Mouse (Mus musculus): ENCODE measurements around the gene Sgip1.

Sgip1 gene

DNA sequence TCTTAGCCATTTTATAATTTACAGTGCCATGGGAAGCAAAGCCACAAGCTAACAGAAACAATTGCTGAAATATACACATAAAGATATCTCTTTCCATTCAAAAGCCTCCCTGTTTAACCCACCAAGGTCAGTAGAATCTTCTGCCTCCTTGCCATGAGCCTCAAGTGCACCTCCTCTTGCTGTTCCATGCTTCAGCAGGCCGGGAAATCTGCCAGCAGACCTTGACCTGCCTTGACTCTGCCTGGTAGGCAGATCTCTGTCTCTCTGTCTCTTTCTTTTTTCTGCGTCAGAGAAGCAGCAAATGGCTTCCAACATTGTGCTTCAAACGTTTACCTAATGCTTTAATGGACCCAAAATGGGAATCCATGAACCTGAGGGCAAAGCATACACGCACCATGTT, 157.9 kb downstream of the Sgip1 start:
- no peak for DNase-seq (ENCODE audit: low spot score)

DNA sequence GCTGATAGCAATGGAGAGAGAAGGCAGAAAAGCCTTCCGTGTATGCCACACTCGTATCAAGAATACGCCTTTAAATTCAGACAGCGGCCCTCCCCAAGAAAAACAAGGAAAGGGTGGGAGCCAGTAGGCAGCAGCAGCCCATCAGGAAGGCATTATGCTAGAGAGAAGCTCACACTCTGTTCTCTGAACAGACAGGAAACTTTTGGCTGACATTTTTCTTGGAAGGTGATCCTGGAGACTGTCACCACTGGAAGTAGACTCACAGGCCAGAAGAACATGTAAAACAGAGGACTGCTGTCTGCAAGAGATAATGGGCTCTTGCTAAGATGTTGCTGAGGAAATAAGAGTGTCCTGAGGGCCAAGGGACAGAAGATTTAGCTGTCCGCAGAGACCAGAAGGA, 158.6 kb downstream of the Sgip1 start:
- DNase-seq (ENCODE audit: low spot score): no peak

DNA sequence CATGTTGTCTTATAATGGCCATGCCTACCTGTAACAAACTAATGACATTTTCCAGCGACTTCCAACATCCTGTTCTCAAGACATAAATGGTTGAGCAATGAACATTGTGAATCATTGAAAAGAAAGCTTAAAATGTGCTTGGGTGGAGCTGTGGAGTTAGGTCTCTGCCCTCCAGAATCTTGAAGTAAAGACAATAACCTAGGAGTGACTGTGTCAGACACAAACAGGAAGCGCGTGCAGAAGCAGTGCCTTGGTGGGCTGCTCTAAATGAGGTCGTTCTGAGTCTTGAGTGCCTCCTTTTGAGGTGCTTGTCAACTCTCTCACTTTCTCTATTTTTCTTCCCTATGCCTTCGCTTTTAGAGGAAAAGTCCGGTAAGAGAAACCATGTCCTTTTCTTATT, 159.1 kb downstream of the Sgip1 start:
- no peak for DNase-seq (ENCODE audit: low spot score)

DNA sequence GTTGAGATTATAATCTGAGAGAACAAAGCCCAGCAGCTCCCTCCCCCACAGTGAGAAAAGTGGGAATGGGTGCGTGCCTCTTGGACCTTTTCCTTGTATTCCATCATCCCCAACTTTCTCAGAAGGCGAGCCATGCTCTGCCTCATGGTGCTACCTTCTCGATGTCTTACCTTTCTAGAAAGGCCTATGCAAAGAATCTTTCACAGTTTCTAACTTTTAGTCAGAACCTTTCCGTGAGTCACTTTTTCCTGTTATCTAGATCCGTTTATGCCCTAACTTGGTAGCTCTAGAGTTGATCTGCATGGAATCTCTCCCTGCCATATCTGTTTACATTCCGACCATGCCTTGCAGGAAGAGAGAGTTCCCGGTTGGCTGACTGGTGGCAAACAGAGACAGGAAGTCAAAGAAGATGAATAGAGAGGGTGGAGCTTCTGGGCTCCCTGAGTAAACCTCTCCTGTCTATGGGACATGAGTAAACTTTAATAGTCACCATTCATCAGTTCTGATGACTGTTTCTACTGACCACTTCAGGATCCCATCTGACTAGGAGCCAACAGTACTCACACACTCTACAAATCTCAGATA, 166.8 kb downstream of the Sgip1 start:
- DNase-seq (ENCODE audit: low spot score): no peak

DNA sequence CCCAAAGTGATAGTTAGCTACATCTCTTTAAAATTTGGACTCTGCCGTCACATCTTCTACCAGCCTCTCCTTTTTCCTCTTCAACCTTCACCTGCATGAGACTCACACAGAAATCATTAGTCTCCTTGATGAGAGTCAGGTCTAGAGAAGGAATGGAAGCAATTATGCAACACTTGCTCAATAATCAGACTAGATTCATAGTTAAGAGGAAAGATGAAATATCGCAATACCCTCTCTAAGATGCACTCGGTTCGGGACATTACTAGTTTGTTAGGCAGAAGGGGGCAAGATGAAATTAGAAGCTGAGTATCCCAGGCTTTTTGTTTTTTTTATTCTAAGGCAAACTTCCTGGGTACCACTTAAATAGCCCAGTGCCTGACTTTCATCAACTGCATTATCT, 169.1 kb downstream of the Sgip1 start:
- no peak for DNase-seq (ENCODE audit: low spot score)

DNA sequence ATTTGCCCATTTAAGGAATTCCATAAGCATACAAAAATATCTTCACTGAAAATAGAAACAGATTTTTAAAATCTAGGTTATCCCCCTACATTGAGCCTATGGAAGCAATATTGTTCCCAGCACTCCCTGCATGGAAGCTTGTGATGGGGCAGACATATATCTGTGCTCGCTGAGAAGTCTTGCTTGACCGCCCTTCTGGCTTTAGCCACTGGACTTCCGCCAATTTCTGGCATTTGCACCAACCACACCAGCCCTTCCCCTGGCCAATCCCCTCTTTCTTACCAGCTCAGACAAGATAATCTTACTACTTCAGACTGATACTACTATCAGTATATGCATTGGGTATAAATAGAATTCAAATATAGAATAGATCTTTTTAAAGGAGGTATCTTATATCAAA, 172.1 kb downstream of the Sgip1 start:
- DNase-seq (ENCODE audit: low spot score): no peak

DNA sequence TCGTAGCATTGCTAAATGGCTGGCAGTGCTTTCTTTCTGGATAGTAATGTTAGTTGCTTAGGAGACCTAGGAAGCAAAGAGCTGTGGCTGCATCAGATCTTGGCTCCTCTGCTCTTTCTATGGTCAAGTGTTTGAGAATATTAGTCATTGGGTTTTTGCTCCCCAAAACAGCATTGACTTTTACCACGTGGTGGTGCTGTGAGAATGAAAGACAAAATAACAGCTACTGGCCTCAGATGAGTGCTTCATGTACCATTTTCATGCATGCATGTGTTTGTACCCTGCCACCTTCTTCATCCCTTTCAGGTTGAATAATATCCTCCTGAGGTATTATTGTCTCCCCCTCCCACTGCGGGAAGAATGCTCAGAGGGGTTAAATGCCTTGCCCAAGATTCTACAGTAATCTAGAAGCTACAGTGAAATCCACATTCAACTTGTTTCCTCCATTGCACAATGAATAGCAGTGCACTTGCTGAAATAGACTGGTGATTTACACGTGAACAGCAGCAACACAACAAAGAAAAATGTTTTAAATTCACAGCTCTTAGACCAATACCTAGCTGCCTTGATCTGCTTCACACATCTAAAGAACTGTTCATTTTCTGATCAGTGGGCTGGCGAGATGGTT, 172.7 kb downstream of the Sgip1 start:
- DNase-seq (ENCODE audit: low spot score): no peak

DNA sequence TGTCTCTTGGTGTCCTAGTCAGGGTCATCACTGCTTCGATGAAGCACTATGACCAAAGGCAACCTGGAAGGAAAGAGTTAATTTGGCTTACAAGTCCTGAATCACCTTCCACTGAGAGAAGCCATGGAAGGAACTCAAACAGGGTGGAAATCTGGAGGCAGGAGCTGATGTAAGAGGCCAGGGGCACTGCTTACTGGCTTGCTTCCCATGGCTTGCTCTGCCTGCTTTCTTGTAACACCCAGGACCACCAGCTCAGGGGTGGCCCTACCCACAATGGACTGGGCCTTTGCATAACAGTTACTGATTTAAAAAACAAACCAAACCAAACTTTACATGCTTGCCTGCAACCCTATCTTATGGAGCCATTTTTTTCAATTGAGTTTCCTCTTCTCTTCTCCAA, 177.1 kb downstream of the Sgip1 start:
- no peak for DNase-seq (ENCODE audit: low spot score)

DNA sequence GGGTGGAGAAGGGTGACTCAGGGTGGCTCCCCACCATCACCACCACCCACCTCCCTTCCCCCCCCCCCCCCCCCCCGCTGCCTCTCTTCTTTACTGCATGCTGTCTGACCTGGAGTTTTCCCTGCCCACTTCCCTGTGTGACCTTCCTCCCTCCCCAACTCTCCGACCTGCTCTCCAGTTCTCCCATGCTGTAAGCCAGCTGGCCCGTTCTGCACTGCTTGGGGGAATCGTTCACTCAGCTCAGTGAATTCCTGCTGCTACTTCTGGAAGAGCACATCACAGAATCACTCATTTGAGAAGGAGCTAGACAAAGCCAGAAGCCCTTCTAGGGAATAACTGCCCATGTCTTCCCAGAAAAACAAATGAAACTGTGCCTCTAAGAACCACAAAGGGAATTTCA, 188.4 kb downstream of the Sgip1 start:
- DNase-seq (ENCODE audit: low spot score): no peak

DNA sequence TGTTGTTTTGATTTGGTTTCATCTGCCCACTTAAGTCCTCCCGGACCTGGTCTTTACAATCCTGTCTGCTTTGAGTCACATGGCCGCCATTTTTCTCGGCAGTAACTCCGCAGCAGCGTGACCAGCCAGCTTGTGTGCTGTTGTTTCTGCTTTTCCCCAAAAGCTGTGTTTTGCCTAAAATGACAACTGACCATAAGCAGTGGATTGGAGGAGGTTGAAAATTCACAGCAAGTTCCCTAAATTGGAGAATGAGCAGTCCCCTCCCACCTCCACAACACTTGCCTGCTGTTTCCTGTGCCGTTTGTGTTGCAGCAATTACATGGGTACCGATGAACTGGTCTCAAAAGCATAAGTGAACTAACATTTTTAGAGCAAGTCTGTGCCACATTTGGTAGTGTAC, 189.6 kb downstream of the Sgip1 start:
- no peak for DNase-seq (ENCODE audit: low spot score)

DNA sequence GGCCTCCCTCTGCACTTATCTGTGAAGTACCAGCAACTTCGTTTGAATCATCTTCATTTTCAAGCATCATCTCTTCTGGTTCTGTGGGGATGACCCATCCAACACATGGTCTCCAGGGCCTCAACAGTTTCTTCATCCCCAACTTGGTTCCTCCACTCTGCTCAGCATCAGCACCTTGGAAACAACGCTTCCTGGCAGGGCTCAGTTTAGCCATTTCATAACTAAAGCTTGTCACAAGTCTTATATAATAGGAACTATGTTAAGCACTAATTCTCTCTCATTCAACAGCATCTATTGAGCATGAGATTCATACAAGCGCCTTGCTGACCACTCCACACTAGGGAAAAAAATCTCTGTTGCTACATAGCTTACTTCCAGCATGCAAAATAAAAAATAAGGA, 199.2 kb downstream of the Sgip1 start:
- DNase-seq (ENCODE audit: low spot score): no peak

DNA sequence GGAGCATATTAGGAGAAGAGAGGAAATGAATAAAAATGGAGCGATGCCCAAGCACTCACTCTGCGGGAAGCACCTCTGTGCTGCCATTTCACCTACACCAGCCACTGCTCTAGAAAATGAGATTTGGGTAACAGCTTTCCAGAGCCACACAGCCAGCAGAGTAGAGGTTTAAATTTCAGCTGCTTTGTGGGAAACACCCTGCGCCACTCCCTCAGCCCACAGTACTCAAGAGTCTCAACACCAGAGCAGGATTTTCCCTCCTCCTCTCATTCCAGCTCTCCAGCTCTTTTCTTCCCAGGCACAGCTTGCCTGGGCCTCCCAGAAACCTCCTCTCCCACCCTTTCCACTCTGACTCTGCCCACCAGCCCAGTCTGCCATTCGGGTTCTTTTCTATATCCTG, 199.6 kb downstream of the Sgip1 start:
- DNase-seq (ENCODE audit: low spot score): no peak

DNA sequence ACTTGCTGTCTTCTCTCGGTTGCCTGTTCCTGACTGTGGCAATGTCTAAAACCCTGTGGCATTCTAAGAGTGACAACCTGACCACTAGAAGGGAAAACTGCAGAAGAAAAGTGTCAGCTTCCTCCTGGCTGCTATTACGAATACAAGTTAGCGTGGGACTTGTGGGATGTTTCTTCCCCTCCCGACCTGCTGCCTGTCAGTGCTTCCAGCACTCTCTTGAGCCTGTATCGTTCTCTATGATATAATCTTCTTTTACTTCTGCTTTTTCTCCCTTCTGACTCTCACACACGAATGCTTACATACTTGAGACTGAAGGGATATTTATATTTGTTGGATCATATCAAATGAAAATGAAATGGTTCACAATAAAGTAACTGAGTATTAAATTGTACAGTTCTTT, 203.2 kb downstream of the Sgip1 start:
- no peak for DNase-seq (ENCODE audit: low spot score)

DNA sequence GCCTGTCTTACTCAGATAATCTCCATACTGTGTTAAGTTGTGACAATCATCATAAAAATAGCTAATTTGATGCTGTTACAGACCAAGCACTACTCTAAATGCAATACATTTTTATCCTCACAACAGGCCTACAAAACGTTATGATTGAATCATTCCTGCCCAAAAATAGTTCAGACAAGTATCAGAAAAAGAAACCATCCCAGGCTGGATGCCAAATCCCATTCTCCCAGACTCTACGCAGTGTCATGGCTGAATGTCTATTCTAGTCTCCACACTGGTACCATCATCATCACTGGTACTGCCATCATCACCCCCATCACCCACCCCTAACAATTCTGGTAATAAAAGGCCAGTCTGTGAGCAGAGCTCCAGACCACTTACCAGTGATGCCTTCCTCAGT, 211.4 kb downstream of the Sgip1 start:
- no peak for DNase-seq (ENCODE audit: low spot score)

DNA sequence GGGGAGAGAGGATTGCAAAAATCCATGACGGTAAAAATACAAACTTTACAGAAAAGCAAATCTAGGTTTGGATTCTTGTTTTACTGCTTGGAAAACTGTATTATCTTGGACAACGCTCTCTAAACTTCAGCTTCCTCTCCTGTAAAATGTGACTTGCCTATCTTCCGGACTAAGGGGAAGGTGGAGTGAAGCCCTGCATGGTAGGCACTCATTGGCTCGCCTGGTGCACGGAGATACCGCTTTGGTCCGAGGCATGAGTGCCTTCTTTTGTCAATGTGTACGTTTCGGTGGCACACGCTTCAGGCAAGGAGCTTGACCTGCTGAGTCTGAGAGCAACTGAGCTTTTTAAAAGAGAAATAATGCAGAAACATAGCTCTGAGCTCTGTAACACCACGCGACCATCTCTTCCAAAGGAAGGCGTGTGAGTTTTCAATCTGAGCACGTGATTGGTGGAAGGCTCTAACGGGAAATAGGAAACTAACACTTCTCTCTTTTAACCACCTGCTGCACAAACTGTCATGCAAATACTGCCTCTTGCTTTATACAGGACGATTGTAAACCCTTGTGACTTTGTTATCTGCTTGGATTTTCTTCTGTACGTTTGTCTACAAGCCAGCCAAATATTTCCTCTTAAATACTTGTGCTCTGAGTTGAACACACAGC, 214.3 kb downstream of the Sgip1 start:
- DNase-seq (ENCODE audit: low spot score): no peak

DNA sequence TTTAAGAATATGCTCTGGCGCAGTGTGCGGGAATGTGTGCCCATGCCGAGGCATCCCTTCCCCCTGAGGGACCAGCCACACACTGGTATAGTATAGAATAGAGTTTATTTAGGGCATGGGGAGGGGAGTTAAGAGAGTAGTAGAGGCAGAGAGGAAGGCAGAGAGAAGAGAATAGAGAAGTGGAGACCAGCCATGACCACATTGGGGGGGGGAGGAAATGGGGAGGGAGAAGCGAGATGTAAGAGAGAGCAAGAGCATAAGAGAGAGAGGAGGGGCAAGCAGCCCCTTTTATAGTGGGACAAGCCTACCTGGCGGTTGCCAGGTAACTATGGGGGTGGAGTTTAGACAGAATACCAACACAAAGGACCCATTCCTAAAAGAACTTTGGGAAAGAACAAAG, 218.3 kb downstream of the Sgip1 start:
- DNase-seq (ENCODE audit: low spot score): no peak

DNA sequence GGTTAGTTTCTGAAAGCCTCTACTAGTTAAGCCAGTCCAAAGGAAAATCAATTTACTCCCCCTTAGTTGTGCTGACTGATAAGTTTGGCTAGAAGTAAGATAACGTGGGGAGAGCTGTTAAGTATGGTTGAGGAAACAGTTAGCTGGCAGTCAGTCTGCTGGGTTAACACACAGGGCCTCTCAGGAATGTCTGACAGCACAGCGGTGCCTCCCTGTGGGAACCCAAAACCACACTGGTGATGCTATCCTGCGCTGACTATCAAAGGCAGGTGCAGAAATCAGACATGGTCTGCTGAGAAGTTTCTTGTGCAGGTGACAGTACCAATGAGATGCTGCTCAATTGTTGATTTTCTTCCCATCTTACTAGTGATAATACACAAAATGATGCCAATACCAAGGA, 223.1 kb downstream of the Sgip1 start:
- DNase-seq (ENCODE audit: low spot score): no peak

DNA sequence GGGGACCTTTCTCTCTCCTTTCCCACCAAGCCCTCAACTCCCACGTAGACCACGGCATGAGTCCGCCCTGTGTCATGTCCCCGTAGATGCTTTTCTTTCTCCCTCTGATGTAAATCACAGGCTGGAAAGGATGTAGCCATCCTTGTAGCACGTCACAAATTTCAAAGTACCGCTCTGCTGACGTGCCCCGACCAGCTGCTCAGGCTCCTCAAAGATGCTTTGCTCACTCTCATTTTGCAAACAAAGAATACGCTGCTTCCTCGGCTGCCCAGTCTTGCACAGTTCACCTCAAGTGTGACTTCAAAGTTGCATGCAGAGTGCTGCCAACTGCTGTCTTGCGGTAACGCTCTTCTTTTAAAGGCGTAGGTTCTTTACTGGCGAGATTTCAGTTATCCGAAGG, 226.7 kb downstream of the Sgip1 start:
- DNase-seq (ENCODE audit: low spot score): no peak

DNA sequence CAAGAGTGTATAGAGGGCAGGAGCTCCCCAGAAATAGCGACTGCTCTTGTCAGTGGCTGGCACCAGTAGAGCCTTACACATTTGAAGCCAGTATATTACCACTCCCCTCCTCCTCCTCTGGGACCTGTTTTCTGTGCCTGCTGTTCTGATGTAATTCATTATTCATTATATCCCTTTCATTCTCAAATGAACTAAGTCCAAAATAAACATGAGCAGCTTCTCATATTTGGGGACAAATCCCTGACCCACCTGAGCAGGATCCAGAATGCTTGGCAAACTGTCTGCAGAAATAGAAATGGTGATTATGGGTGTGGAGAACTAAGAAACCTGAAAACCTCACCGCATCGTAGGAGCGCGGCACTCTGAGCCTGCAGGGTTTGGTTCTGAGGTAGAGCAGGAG, 228.5 kb downstream of the Sgip1 start:
- DNase-seq (ENCODE audit: low spot score): no peak

DNA sequence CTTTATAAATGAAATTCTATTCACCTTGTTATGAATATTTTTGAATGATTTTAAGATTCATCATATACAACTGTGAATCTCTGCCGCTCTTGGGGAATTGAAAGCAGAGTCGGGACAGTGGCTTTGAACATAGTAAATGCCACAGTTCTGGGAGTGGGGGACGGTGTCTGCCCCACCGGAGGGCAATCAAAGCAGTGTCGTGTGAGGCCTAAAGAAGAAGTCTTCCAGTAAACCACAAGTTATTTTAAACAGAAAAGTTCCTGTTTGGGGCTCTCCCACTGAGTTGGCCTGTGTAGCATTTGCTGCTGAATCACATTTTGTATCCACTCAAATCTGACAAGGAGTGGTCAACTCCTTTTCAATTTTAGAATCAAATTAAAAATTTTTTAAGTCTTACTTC, 230.1 kb downstream of the Sgip1 start:
- DNase-seq (ENCODE audit: low spot score): no peak

DNA sequence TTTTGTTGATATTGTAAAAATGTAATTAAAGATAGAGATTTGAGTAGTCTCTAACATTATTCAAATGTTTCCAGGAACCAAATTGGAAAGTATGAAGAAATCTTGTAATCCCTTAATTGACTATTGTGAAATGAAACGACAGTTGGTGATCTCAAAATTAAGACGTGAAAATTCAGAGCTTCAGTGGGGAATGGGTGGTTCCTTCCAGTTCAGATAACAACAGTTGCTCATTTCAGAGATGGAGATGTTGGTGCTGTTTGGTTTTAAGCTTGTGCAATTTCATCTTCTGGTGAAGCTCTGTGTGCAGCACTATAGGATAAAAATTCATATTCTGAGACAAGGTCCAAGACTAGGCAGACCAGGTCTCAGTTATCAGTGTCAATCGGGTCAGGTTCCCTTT, 231.0 kb downstream of the Sgip1 start:
- DNase-seq (ENCODE audit: low spot score): no peak

DNA sequence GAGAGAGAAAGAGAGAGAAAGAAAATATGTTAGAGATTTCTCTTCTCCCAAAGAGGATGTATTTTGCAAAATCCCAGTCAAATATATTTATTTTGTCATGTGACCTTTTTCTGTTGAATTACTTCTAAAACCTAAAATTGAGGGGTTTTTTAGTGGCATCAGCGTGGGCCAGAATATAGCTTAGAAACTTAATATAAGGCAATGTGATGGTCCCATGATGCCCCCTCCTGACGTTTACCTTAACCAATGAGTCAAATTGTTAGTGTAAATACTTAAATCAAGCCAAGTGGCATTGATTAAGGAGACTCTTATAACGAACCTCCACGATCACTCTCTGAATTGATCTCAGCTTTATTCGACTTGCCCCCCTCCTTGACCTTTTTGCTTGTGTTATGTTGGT, 233.1 kb downstream of the Sgip1 start:
- DNase-seq (ENCODE audit: low spot score): no peak

DNA sequence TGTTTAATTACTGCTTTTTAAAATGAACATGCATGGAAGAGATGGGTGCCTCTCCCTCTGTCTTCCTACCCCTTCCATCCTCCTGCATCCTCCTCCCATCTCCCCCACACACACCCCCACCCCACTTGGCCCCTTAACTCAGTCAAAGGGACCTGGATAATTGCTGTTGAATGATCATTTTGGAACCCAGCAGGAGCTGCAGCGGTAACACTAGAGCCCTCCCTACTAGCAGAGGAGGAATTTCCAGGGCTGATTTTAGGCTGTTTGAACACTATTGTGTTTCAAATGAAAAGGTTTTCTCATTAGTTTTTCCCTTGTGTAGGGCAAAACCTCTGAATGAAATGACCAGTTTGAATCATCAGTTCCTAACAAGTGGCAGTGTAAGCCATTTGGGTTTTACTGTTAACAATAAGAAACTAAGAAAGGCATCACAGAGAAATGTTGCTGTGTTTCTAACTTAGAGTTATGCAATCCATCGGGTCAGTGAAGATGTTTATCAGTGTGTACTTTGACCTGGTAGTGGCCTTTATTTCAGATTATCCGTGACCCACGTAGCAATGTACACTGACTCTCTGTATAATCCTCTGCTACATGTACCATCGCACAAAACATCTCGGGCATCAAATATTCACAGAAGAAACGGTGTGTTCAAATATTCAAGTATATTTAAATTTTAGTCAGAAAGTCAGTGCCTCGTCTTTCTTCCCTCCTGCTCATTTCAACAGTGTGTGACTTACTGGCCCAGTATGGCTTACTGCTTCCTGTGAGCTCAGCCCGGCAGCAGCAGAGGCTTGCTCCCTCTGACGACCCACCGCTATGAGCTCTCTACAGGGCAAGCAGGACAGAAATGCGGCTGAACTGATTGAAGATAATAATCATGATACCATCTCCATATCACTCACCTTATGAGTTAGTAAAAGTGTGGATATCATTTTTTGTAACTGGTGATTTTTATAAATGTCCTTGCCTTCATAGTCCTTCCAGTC, 235.5 kb downstream of the Sgip1 start:
- DNase-seq (ENCODE audit: low spot score): no peak

Data from MN1 (cell line).